17 mouse cellular contexts compared by ENCODE assay signal in the genomic region with DNA sequence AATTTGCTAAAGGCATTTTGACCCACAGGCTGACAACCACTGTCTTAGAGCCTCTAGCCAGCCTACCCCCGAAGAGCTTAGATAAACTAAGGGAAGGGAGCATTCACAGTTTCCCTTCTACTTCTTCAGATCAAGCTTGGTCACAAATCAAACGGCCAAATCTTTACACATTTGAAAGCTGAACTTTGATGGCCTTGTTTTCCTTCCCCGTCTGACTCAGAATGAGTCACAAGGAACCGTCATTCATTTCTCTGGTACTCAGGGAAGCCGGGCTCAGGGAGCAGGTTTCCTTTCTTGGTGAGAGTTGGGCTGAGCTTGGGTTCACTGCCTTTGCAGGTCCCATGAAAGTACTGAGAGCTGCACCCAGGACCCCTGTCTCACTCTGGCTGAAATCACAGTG.
DNase-seq lines count a peak whose midpoint lies in the region; ATAC-seq and TF ChIP-seq lines count a peak whose summit lies in the region.
"Had no signal": no experiment of that assay in that cellular context is flagged by ENCODE, and none has a peak within 500 bp of the region (broad histone marks: within the 10 kb centered on the region; RNA-seq: fewer than 3 reads in every experiment).

No protein-coding gene starts in this region.

- peak; percentile 66 for DNase-seq in midbrain, embryonic 11.5 days (ENCODE audit: low spot score, missing footprints)
- DNase-seq in CD4-positive helper T cell, adult 2 months (ENCODE audit: low read depth, low spot score): peak; percentile 14
- peak; percentile 54 for DNase-seq in adrenal gland, postnatal 14 days
- DNase-seq in heart, postnatal 36 days: no peak
- DNase-seq in forebrain, embryonic 14.5 days (ENCODE audit: low spot score): no peak
- no peak for DNase-seq in gastrocnemius, postnatal 36 days
- DNase-seq: cerebellum, adult 2 months; heart, adult 11 months; kidney, adult 11 months; kidney, postnatal 10 days; thymus, adult 18-20 months had no signal

- no peaks in the 10 kb centered on the region for H3K36me3 ChIP-seq in midbrain, embryonic 11.5 days (ENCODE audit: control insufficient read depth, insufficient read depth, low read length)
- no peaks in the 10 kb centered on the region for H3K36me3 ChIP-seq in midbrain, embryonic 15.5 days (replicated peaks)
- no peaks in the 10 kb centered on the region for H3K36me3 ChIP-seq in myocyte (ENCODE audit: control insufficient read depth, insufficient read depth)
- no peaks in the 10 kb centered on the region for H3K36me3 ChIP-seq in forebrain, embryonic 14.5 days (ENCODE audit: control insufficient read depth, insufficient read depth, low read length)
- H3K36me3 ChIP-seq: heart, embryonic 15.5 days; hindbrain, embryonic 12.5 days; neural tube, embryonic 12.5 days had no signal

- H3K9me3 ChIP-seq in midbrain, embryonic 11.5 days (ENCODE audit: control insufficient read depth, low read length): no peaks in the 10 kb centered on the region
- H3K9me3 ChIP-seq in midbrain, embryonic 15.5 days: no peaks in the 10 kb centered on the region
- no peaks in the 10 kb centered on the region for H3K9me3 ChIP-seq in forebrain, embryonic 14.5 days (replicated peaks; ENCODE audit: control insufficient read depth, low read length)
- H3K9me3 ChIP-seq: heart, embryonic 15.5 days; hindbrain, embryonic 12.5 days; neural tube, embryonic 12.5 days had no signal

- no peak overlapping the region for H3ac ChIP-seq in myocyte (ENCODE audit: control insufficient read depth, insufficient read length)

- 84% methylated on average over 5 of the region's 5 CpGs for WGBS in midbrain, embryonic 11.5 days
- WGBS in midbrain, embryonic 15.5 days: 81% methylated on average over 5 of the region's 5 CpGs
- 81% methylated on average over 5 of the region's 5 CpGs for WGBS in forebrain, embryonic 14.5 days

- no peak overlapping the region for H3K4me3 ChIP-seq in midbrain, embryonic 11.5 days (ENCODE audit: low read depth, low read length)
- H3K4me3 ChIP-seq in midbrain, embryonic 15.5 days: no peak overlapping the region
- H3K4me3 ChIP-seq in myocyte: no peak overlapping the region
- no peak overlapping the region for H3K4me3 ChIP-seq in forebrain, embryonic 14.5 days (ENCODE audit: low read depth, low read length)
- H3K4me3 ChIP-seq: heart, embryonic 15.5 days; hindbrain, embryonic 12.5 days; neural tube, embryonic 12.5 days had no signal

- H3K27ac ChIP-seq in midbrain, embryonic 11.5 days (ENCODE audit: low read depth, low read length): no peak overlapping the region
- no peak overlapping the region for H3K27ac ChIP-seq in midbrain, embryonic 15.5 days
- no peak overlapping the region for H3K27ac ChIP-seq in forebrain, embryonic 14.5 days (ENCODE audit: low read depth, low read length)
- H3K27ac ChIP-seq: heart, embryonic 15.5 days; hindbrain, embryonic 12.5 days; neural tube, embryonic 12.5 days had no signal

- no peak overlapping the region for H3K9ac ChIP-seq in midbrain, embryonic 11.5 days (ENCODE audit: low read length)
- no peak overlapping the region for H3K9ac ChIP-seq in midbrain, embryonic 15.5 days
- H3K9ac ChIP-seq in forebrain, embryonic 14.5 days (ENCODE audit: low read length): no peak overlapping the region
- H3K9ac ChIP-seq: heart, embryonic 15.5 days; hindbrain, embryonic 12.5 days; neural tube, embryonic 12.5 days had no signal

- H3K4me1 ChIP-seq in midbrain, embryonic 11.5 days (ENCODE audit: control insufficient read depth, insufficient read depth, low read length): no peaks in the 10 kb centered on the region; the same call in 1 of the 2 replicates
- H3K4me1 ChIP-seq in midbrain, embryonic 15.5 days: peaks cover 3% of the 10 kb centered on the region; the same call in 1 of the 2 replicates
- H3K4me1 ChIP-seq in forebrain, embryonic 14.5 days (ENCODE audit: control insufficient read depth, insufficient read depth, low read length): no peaks in the 10 kb centered on the region; the same call in 1 of the 2 replicates
- H3K4me1 ChIP-seq: hindbrain, embryonic 12.5 days; neural tube, embryonic 12.5 days had no signal

- intact Hi-C loops in heart, postnatal 36 days (cut with DNase I): no loop called here
- intact Hi-C loops in gastrocnemius, postnatal 36 days (cut with DNase I): no loop called here

- no peaks in the 10 kb centered on the region for H3K79me2 ChIP-seq in myocyte (ENCODE audit: control insufficient read depth, insufficient read depth)

- no peak for ATAC-seq in midbrain, embryonic 11.5 days (ENCODE audit: low FRiP score)
- ATAC-seq in midbrain, embryonic 15.5 days (replicated peaks): no peak
- no peak for ATAC-seq in forebrain, embryonic 14.5 days
- ATAC-seq: forebrain, embryonic 16.5 days had no signal

- no peaks in the 10 kb centered on the region for H3K27me3 ChIP-seq in midbrain, embryonic 11.5 days (ENCODE audit: control insufficient read depth, insufficient read depth, low read length)
- no peaks in the 10 kb centered on the region for H3K27me3 ChIP-seq in midbrain, embryonic 15.5 days (replicated peaks)
- H3K27me3 ChIP-seq in myocyte (ENCODE audit: control insufficient read depth, insufficient read depth, insufficient read length): no peaks in the 10 kb centered on the region
- H3K27me3 ChIP-seq in forebrain, embryonic 14.5 days (replicated peaks; ENCODE audit: control insufficient read depth, insufficient read depth, low read length): no peaks in the 10 kb centered on the region
- H3K27me3 ChIP-seq: heart, embryonic 15.5 days; hindbrain, embryonic 12.5 days; neural tube, embryonic 12.5 days had no signal

- no peak overlapping the region for H3K4me2 ChIP-seq in midbrain, embryonic 11.5 days
- H3K4me2 ChIP-seq in midbrain, embryonic 15.5 days: no peak overlapping the region
- H3K4me2 ChIP-seq in myocyte (ENCODE audit: low read depth): peak overlapping the region; percentile 28
- H3K4me2 ChIP-seq in forebrain, embryonic 14.5 days (ENCODE audit: low read length): no peak overlapping the region
- H3K4me2 ChIP-seq: heart, embryonic 15.5 days; hindbrain, embryonic 12.5 days; neural tube, embryonic 12.5 days had no signal

- TF ChIP-seq POLR2A in myocyte (IDR thresholded peaks at IDR 0.05; ENCODE audit: insufficient read length, low read depth): no peak

TF ChIP-seq in myocyte, 11 proteins besides CTCF, POLR2A, EP300 and RAD21:
- TF ChIP-seq SRF (IDR thresholded peaks at IDR 0.05; ENCODE audit: control insufficient read depth, insufficient read length, low read depth) (no peak), USF1 (IDR thresholded peaks at IDR 0.05; ENCODE audit: low read depth) (no peak), POLR2AphosphoS2 (IDR thresholded peaks at IDR 0.05; ENCODE audit: insufficient read length, low read depth) (no peak), TCF3 (IDR thresholded peaks at IDR 0.05; ENCODE audit: insufficient read length, low read depth) (no peak), CEBPB (IDR thresholded peaks at IDR 0.05; ENCODE audit: insufficient read depth, poor library complexity, severe bottlenecking) (no peak), MYOD1 (IDR thresholded peaks at IDR 0.05; ENCODE audit: control insufficient read depth in 1 of 3, insufficient read length in 2 of 3, low read depth in 2 of 3) (no peak), MYOG (IDR thresholded peaks at IDR 0.05; ENCODE audit: control insufficient read depth in 1 of 3, insufficient read depth in 1 of 3, insufficient read length in 2 of 3, low read depth in 2 of 3) (no peak), MAX (IDR thresholded peaks at IDR 0.05; ENCODE audit: low read depth) (no peak)

Comparison
In these comparisons a context has a peak if more than half of its experiments do, and no peak if none do; other contexts are left out.
1. DNase-seq: peak in midbrain, embryonic 11.5 days (single experiment), CD4-positive helper T cell, adult 2 months (single experiment) and adrenal gland, postnatal 14 days (single experiment); none in heart, postnatal 36 days (0 of 2), forebrain, embryonic 14.5 days (single experiment) and gastrocnemius, postnatal 36 days (0 of 2).